Mouse (Mus musculus): ENCODE results near the gene Rhbg.

The Rhbg gene

DNA sequence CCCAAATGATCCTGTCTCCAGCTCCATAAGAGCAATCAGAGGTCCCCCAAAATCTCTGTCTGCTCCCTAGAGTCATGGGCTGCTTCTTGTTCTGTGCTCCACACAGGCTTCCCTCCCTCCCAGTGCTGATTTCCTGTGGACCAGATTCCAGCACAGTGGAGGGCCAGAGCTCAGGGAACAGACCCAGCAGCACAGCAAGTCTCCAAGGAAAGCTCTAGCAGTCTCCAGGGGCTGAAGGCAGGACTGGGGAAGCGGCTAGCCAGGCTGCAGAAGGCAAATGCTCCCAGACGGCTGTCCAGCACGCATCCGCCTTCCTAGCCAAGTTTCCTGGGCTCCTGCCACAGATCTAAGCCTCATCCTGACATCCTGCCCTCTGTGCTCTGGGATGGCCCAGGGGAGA, 25.6 kb downstream of the Rhbg start:
- peak in 1 of 2 experiments; percentile 54 for DNase-seq (ENCODE audit: low spot score in 2 of 2)

DNA sequence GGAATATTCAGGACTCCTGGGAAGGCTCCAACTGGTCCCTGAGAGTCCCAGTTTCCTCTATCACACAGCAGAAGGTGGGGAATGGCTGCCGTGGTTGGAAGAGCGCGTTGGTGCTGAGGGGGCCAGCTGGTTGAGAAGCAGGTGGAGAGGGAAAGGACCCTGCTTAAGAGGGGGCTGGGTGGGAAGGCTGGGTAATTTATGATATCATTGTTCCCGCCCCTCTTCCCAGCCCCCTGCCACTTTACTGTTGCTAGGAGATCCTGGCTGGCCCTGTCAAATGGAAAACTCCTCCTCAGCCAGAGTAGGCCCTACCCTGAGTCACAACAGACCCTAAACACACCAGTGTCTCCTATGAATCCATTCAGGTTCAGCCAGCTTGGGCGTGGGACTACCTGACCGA, 26.5 kb downstream of the Rhbg start:
- peak in 1 of 2 experiments; percentile 59 for DNase-seq (ENCODE audit: low spot score in 2 of 2)

DNA sequence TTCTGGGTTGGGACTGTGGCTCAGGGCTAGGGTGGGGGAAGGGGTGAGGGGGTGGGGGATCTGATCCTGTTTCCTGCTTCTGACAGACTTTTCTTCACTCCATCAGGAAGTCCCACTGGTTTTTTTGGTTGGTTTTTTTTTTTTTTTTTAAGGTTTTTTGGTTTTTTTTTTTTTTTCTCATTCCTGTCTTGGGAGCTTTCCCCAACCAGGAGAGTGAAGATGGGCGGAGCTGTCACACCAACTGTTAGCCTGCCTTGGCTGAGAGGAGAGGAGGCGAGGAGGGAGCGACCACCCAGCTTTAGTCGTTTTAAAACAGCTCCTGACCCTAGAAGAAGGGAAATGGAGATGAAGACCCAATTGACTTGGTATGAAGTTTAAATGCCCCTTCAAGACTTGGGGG, 27.2 kb downstream of the Rhbg start:
- no peak for DNase-seq (ENCODE audit: low spot score in 2 of 2)

DNA sequence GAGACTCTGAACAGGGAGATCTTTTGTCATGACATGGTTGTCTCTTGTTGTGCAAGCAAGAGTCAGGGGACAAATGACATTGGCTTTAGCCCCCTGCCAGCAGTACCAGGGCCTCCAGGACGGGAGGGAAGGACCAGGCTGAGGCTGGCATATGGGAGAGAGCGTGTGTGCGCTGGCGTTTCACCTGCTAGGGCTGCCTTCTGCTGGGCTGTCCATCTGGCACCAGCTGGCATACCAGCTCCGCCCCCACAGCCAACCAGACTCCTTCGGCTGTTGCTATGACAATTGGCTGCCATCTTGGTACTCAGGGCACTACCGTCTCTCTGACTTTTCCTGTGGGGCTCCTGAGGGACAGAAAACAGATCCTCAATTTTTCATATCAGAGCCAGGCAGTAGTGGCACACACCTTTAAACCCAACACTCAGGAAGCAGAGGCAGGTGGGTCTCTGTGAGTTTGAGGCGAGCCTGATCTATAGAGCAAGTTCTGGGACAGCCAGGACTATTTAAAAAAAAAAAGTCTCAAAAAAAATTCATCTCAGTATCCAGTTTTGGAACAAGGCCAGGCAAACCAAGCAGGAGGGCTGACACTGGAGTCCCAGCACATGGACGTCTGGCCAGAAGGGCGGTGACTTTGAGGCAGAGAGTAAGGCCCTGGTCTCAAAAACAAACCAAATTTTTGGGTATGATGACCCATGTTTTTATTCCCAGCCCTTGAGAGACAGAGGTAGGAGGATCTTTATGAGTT, 28.2 kb downstream of the Rhbg start:
- peak; percentile 78 to 89 for DNase-seq (ENCODE audit: low spot score in 2 of 2)

- DNase-seq (ENCODE audit: low spot score in 2 of 2), result no peak
These were observed 29.6 kb downstream of the Rhbg start for GRCm38 (mm10) chr3:88224929-88225328.

GRCm38 (mm10) chr3:88222446-88222845, 32.1 kb downstream of the Rhbg start:
- DNase-seq (ENCODE audit: low spot score in 2 of 2), result peak; percentile 80 to 89

- DNase-seq (ENCODE audit: low spot score in 2 of 2), result peak; percentile 90 to 95
These were observed 32.8 kb downstream of the Rhbg start for GRCm38 (mm10) chr3:88221519-88222390.

DNA sequence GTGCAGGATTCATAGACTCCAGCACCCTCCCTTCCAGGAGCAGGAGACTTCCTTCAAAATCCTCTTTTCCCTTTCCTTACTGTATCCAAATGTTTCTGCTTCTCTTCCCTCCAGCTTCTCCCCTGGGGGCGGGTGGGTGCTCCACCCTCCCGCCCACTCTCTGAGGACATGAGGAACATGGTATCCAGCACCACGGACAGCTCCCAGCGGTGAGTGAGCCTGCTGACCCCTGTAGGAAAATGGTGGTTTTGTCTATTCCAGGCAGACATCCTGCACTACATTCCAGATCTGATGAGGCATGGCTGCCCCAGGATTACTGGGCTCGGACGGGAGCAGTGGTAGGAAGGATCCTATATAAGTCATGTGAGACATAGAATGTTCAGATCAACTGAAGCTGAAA, 33.7 kb downstream of the Rhbg start:
- DNase-seq (ENCODE audit: low spot score in 2 of 2), result peak in 1 of 2 experiments; percentile 55

- DNase-seq (ENCODE audit: low spot score in 2 of 2), result peak in 1 of 2 experiments; percentile 55
These were observed 34.6 kb downstream of the Rhbg start for GRCm38 (mm10) chr3:88219940-88220339.

- no peak for DNase-seq (ENCODE audit: low spot score in 2 of 2)
These were observed 36.8 kb downstream of the Rhbg start for GRCm38 (mm10) chr3:88217679-88218078.

- DNase-seq (ENCODE audit: low spot score in 2 of 2), result no peak
These were observed 37.8 kb downstream of the Rhbg start for GRCm38 (mm10) chr3:88216534-88217326.

DNA sequence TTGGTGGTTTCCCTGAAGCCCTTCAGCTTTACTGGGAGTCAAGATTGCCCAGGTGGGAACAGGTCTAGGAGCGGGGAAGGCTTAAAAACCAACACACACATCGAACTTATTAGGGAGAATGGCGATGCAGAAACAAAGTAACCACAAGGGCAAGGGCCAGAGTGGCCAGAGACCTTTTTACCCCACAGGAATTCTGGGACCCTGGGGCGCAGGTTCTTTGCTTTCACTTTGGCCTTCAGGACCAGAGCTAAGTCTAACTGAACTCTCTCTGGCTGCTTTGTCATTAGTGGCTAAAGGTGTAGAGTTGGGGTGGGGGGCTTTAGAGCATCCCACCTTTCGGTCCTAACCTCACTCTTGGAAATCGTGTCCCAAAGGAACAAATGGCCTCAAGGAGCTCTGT, 38.4 kb downstream of the Rhbg start:
- DNase-seq (ENCODE audit: low spot score in 2 of 2), result no peak

- peak in 1 of 2 experiments; percentile 53 for DNase-seq (ENCODE audit: low spot score in 2 of 2)
These were observed 38.9 kb downstream of the Rhbg start for GRCm38 (mm10) chr3:88215553-88216004.

DNA sequence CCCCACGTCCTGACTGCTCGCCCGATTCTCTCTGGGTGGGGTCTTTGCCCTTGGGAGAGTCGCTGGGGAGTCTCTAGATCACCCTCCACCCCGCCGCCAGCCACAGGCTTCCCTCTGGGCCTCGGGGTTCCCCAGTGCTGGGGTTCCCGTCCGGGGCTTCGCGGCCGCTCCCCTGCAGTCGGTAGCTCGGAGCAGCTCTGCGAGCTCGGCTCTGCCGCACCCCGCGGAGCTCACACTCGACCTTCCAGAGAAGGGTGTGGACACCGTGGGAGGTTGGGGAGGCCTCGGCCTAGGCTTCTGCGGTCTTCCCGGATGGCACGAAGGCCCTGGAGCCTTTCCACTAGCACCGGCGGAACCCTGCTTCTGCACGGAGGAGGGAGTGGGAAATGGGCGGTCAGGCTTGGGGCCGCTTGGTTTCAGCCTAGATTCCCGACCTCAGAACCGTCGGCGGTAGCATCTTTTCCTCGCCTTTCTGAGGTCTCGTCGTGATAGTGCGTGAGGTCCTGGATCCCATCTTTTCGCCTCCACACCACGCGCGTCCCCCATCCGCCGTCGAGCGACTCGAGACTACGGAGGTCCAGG, 39.4 kb downstream of the Rhbg start:
- DNase-seq (ENCODE audit: low spot score in 2 of 2), result no peak

DNA sequence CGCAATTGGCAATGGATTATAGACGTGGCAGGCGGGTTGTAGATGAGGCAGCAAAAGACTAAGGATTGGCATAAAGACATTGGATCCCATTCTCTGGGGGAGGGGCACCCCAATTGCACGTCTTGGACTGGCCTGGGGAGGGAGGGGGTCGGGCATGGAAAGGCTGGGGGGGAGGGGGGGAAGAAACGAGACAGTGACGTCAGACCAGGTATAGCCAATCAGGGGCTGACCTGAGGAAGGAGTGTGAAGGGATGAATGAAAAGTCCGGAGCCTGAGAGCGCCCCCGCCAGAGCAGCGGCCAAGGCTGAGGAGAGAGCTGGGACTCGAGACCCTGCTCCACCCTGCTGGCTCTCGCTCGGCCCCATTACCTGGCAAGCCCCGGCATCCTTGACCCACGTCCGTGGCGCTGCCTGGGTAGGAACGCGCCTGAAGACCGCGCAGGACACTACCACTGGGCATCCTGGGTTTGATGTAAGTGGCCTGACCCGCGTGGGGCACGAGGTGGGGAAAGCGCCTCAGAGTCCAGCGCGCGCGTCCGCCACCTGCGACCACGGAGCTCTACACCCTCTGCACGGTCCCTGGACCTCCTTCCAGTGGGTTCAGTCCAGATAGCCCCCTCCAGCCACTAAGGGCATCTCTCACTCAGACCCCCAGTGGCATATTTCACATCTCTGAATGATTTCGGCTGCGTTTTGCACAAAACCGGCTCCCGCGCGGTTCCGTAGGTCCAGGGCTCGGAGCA, 40.1 kb downstream of the Rhbg start:
- DNase-seq (ENCODE audit: low spot score in 2 of 2), result peak; percentile 90 to 93

DNA sequence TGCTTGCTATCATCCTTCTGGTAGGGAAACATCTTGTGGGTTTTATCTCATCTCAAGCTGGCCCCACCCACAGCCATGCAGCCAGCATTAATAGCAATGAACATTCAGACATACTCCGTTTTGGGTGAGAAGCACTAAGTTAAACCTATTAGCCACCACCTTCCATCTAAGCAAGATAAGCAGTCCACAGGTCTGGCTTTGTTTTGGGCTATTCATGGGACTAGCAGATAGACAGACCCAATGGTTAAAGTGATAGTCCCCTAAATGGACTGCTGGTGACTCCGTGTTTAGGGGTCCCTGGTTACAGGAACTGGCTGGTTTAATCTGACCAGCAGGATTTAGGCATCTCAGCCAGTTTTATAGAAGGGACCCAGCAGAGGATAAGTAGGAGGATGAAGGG, 41.5 kb downstream of the Rhbg start:
- peak in 1 of 2 experiments; percentile 37 for DNase-seq (ENCODE audit: low spot score in 2 of 2)

DNA sequence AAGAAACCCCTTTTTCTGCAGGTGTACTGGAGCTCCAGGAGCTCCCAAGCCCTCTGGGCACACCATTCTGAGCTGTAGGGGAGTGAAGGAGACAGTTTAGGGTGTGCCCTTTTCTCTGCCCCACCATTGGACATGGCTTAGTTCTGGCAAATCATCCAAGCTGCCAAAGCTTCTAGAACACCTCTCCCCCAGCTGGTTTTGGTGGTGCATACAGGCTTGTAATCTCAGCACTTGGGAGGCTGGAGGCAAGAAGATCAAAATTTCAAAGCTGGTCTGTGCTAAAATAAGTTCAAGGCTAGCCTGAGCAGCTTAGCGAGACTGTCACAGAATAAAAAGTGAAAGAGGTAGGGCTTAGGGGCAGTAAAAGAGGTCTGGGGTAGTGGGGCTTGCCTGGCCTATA, 42.2 kb downstream of the Rhbg start:
- peak in 1 of 2 experiments; percentile 34 for DNase-seq (ENCODE audit: low spot score in 2 of 2)

DNA sequence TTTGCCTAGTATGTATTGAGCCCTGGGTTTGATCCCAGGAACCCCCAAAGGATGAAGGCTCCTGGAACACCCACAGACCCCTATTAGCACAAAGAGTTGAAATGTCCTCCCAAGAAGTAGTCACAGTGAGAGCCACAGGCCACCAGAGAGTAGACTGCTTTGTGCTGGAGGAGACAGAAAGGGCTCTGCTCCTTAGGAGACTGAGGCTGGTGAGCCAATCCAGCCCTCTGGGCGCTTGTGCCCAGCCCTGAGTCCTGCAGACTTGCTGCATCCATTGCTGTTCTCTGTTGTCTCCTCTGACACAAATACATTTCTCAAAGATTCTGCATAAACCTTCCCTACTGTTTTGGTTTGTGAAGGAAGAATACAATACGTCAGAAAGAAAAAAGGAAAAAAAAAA, 43.6 kb downstream of the Rhbg start:
- no peak for DNase-seq (ENCODE audit: low spot score in 2 of 2)

GRCm38 (mm10) chr3:88210121-88210520, 44.4 kb downstream of the Rhbg start:
- DNase-seq (ENCODE audit: low spot score in 2 of 2), result no peak

DNA sequence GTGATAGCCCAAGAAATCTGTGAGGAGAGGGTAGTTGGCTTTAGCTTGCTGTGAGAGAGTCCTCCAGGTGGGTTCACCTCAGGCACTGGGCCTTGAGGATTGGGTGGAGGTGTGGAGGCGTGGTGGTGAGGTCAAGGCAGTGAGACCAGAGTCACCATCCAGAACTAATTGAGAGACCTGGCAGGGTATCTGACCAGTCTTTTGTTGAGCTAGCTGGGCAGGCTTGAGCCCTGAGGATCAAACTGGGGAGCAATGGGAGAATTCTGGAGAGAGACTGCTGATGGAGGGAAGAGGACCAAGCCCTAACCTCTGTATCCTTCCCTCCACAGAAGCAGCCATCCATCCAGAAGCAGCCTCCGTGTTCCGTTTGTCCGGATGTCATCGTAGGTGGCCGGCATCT, 45.2 kb downstream of the Rhbg start:
- peak in 1 of 2 experiments; percentile 26 for DNase-seq (ENCODE audit: low spot score in 2 of 2)

- DNase-seq (ENCODE audit: low spot score in 2 of 2), result peak in 1 of 2 experiments; percentile 39
These were observed 46.2 kb downstream of the Rhbg start for GRCm38 (mm10) chr3:88208226-88208720.
